Mouse (Mus musculus) MEL (cell line): Measurements from ENCODE around the gene Tmem174. TPM values are rescaled to one million over a fixed set of nuclear protein-coding genes. Genes with fewer than 3 reads are reported as not detected.

Source experiments
- DNase-seq: peaks from one replicate; pipeline ENCODE4 v3.0.0; 2011; ENCODE audit warnings: low read depth, low spot score
- H3K27ac ChIP-seq: 2 replicates; pipeline ENCODE4 v1.5.1; 2012; ENCODE audit warnings: low read depth, mild to moderate bottlenecking, control low read depth, low read length, moderate library complexity; ENCODE audit not compliant: control insufficient read depth
- H3K27me3 ChIP-seq, 2 experiments: fragments of 150-350 bp in 1 of 2; sonication (generic) in 1 of 2; 2 replicates each; pipeline ENCODE4 v1.6.1; 2012; ENCODE audit warnings: low read length in 2 of 2, mild to moderate bottlenecking in 2 of 2, improper control_type of control experiment in 1 of 2, moderate library complexity in 1 of 2; ENCODE audit not compliant: insufficient read depth in 2 of 2, control insufficient read depth in 1 of 2
- H3K36me3 ChIP-seq, 2 experiments: 2 replicates each; pipeline ENCODE4 v1.6.1; 2012 to 2014; ENCODE audit warnings: low read length in 2 of 2, improper control_type of control experiment in 1 of 2, inconsistent platforms in 1 of 2, mild to moderate bottlenecking in 1 of 2; ENCODE audit not compliant: insufficient read depth in 2 of 2, control insufficient read depth in 1 of 2
- H3K4me1 ChIP-seq, 2 experiments: fragments of 150-350 bp in 1 of 2; sonication (generic) in 1 of 2; 2 replicates each; pipeline ENCODE4 v1.6.1; 2012; ENCODE audit warnings: low read length in 2 of 2, improper control_type of control experiment in 1 of 2, mild to moderate bottlenecking in 1 of 2; ENCODE audit not compliant: insufficient read depth in 2 of 2, control insufficient read depth in 1 of 2
- H3K4me3 ChIP-seq, 2 experiments: fragments of 150-350 bp in 1 of 2; sonication (generic) in 1 of 2; 2 replicates each; pipeline ENCODE4 v1.5.1; 2012; ENCODE audit warnings: low read depth in 2 of 2, low read length in 2 of 2, mild to moderate bottlenecking in 2 of 2, moderate library complexity in 2 of 2, control low read depth in 1 of 2, improper control_type of control experiment in 1 of 2; ENCODE audit not compliant: control insufficient read depth in 1 of 2, insufficient read depth in 1 of 2
- H3K79me2 ChIP-seq: 2 replicates; pipeline ENCODE4 v1.6.1; 2012; ENCODE audit warnings: mild to moderate bottlenecking, low read length, moderate library complexity; ENCODE audit not compliant: control insufficient read depth, poor library complexity, insufficient read depth
- H3K9ac ChIP-seq: 2 replicates; pipeline ENCODE4 v1.6.1; 2012; ENCODE audit warnings: low read depth, mild to moderate bottlenecking, control low read depth, low read length, moderate library complexity; ENCODE audit not compliant: control insufficient read depth, poor library complexity, severe bottlenecking
- H3K9me3 ChIP-seq: fragments of 150-350 bp; sonication (generic); replicated peaks from 2 replicates; pipeline ENCODE4 v1.6.1; 2012; ENCODE audit warnings: mild to moderate bottlenecking, low read length, improper control_type of control experiment, moderate library complexity; ENCODE audit not compliant: insufficient read depth
- ELF1 ChIP-seq: IDR thresholded peaks from 2 replicates; pipeline ENCODE4 v1.6.1; 2014; ENCODE audit warnings: low read depth, mild to moderate bottlenecking, inconsistent platforms, low read length, improper control_type of control experiment, moderate library complexity
- EP300 ChIP-seq, 2 experiments: IDR thresholded peaks; 2 replicates each; pipeline ENCODE4 v1.6.1; 2011; ENCODE audit warnings: improper control_type of control experiment in 2 of 2, low read length in 2 of 2, low read depth in 1 of 2, mild to moderate bottlenecking in 1 of 2
- ETS1 ChIP-seq: IDR thresholded peaks from 2 replicates; pipeline ENCODE4 v1.6.1; 2012; ENCODE audit warnings: low read depth, mild to moderate bottlenecking, inconsistent platforms, low read length, improper control_type of control experiment, moderate library complexity
- GABPA ChIP-seq: IDR thresholded peaks from 2 replicates; pipeline ENCODE4 v1.6.1; 2012; ENCODE audit warnings: low read depth, mild to moderate bottlenecking, inconsistent platforms, low read length, improper control_type of control experiment, moderate library complexity
- GATA1 ChIP-seq: IDR thresholded peaks from 2 replicates; pipeline ENCODE4 v1.6.1; 2011; ENCODE audit warnings: low read depth, low read length, improper control_type of control experiment
- HCFC1 ChIP-seq: IDR thresholded peaks from 2 replicates; pipeline ENCODE4 v1.6.1; 2012; ENCODE audit warnings: low read depth, mild to moderate bottlenecking, inconsistent platforms, low read length, improper control_type of control experiment, moderate library complexity
- JUND ChIP-seq: IDR thresholded peaks from 2 replicates; pipeline ENCODE4 v1.6.1; 2011; ENCODE audit warnings: low read depth, mild to moderate bottlenecking, improper control_type of control experiment, low read length
- MAFK ChIP-seq: IDR thresholded peaks from 2 replicates; pipeline ENCODE4 v1.6.1; 2011; ENCODE audit warnings: low read depth, mild to moderate bottlenecking, low read length, improper control_type of control experiment, borderline replicate concordance
- MAX ChIP-seq: IDR thresholded peaks from 2 replicates; pipeline ENCODE4 v1.6.1; 2011; ENCODE audit warnings: low read length, improper control_type of control experiment
- MEF2A ChIP-seq: IDR thresholded peaks from 2 replicates; pipeline ENCODE4 v1.6.1; 2014; ENCODE audit warnings: low read depth, mild to moderate bottlenecking, inconsistent platforms, low read length, improper control_type of control experiment; ENCODE audit not compliant: poor library complexity, insufficient replicate concordance, severe bottlenecking; ENCODE audit errors: extremely low read depth
- MXI1 ChIP-seq: IDR thresholded peaks from 2 replicates; pipeline ENCODE4 v1.6.1; 2011; ENCODE audit warnings: mild to moderate bottlenecking, low read depth, low read length, improper control_type of control experiment
- MYC ChIP-seq: IDR thresholded peaks from 2 replicates; pipeline ENCODE4 v1.6.1; 2011; ENCODE audit warnings: low read depth, mild to moderate bottlenecking, low read length, improper control_type of control experiment, moderate library complexity
- NELFE ChIP-seq: IDR thresholded peaks from 2 replicates; pipeline ENCODE4 v1.6.1; 2011; ENCODE audit warnings: low read depth, low read length, improper control_type of control experiment
- NRF1 ChIP-seq: IDR thresholded peaks from 2 replicates; pipeline ENCODE4 v1.6.1; 2014; ENCODE audit warnings: low read depth, mild to moderate bottlenecking, inconsistent platforms, low read length, improper control_type of control experiment, moderate library complexity; ENCODE audit not compliant: poor library complexity, insufficient read depth, severe bottlenecking
- POLR2A ChIP-seq, 2 experiments: IDR thresholded peaks; 2 replicates each; pipeline ENCODE4 v1.6.1; 2011 to 2012; ENCODE audit warnings: low read length in 2 of 2, mild to moderate bottlenecking in 2 of 2, control low read depth in 1 of 2, improper control_type of control experiment in 1 of 2, low read depth in 1 of 2, moderate library complexity in 1 of 2; ENCODE audit not compliant: control insufficient read depth in 1 of 2, insufficient read depth in 1 of 2, poor library complexity in 1 of 2
- POLR2AphosphoS2 ChIP-seq: IDR thresholded peaks from 2 replicates; pipeline ENCODE4 v1.6.1; 2011; ENCODE audit warnings: low read length, improper control_type of control experiment
- RCOR1 ChIP-seq: IDR thresholded peaks from 2 replicates; pipeline ENCODE4 v1.6.1; 2012; ENCODE audit warnings: low read depth, mild to moderate bottlenecking, inconsistent platforms, low read length, improper control_type of control experiment
- SMC3 ChIP-seq: IDR thresholded peaks from 2 replicates; pipeline ENCODE4 v1.6.1; 2011; ENCODE audit warnings: low read depth, low read length, improper control_type of control experiment
- TBP ChIP-seq: IDR thresholded peaks from 2 replicates; pipeline ENCODE4 v1.8.0; 2011; ENCODE audit warnings: low read depth, low read length, improper control_type of control experiment
- TCF12 ChIP-seq: IDR thresholded peaks from 2 replicates; pipeline ENCODE4 v1.6.1; 2014; ENCODE audit warnings: low read depth, mild to moderate bottlenecking, inconsistent platforms, low read length, improper control_type of control experiment, moderate library complexity
- UBTF ChIP-seq: IDR thresholded peaks from 2 replicates; pipeline ENCODE4 v1.6.1; 2012; ENCODE audit warnings: low read depth, mild to moderate bottlenecking, inconsistent platforms, low read length, improper control_type of control experiment, moderate library complexity, borderline replicate concordance; ENCODE audit not compliant: insufficient read depth
- ZNF384 ChIP-seq: IDR thresholded peaks from 2 replicates; pipeline ENCODE4 v1.6.1; 2012; ENCODE audit warnings: low read depth, mild to moderate bottlenecking, inconsistent platforms, low read length, improper control_type of control experiment
- polyA plus RNA-seq, 2 experiments: library from polyadenylated mRNA; stranded (reverse) in 1 of 2; unstranded in 1 of 2; fragments of >175 nt in 1 of 2; fragments of >200 nt in 1 of 2; gene quantifications; 2 replicates each; pipeline versions ENCODE4 v1.2.1 to v1.2.4; 2012; ENCODE audit warnings: low replicate concordance in 2 of 2, low read depth in 1 of 2; ENCODE audit not compliant: insufficient read length in 2 of 2, insufficient read depth in 1 of 2, missing spikeins in 1 of 2
- total RNA-seq: library from RNA; depleted of rRNA; stranded (reverse); fragments of 300-350 nt; gene quantifications from 2 replicates; pipeline ENCODE4 v1.2.3, GENCODE M21; 2012

Gene Tmem174
- total and polyA plus RNA-seq, 3 experiments, result not detected

DNA sequence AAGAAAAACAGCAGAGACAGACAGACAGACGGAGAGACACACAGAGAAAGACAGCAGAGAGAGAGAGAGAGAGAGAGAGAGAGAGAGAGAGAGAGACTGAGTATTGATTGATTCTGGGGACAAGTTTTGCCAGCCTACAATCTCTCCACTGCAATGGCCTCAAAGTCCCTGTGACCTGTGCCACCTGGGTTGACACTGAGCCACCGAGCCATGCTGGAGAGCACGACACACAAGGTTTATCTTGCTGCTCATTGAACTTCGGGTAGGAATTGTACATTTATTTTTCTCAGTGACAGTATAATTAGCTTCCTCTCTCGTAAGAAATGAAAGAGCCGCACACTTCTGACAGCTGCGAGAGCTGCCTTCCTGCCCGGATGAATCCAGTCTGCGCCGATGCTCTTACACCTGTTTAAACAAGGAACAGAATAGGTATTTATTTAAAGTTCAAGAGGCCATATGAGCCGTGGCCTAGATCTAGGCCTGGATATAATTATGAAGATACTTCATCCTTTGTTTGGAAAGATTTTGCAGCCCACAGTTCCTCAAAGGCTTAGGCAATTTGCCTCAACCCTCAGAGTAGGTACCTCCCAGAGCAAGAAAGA lies 43.2 kb downstream of the Tmem174 start:
- Histone ChIP-seq H3K4me3 (no peak overlapping the region), H3K36me3 (no peaks in the 10 kb centered on the region), H3K9ac (no peak overlapping the region), H3K27me3 (no peaks in the 10 kb centered on the region)
- no peak for DNase-seq
- TF ChIP-seq ZNF384 (no peak), GABPA (no peak), TCF12 (no peak), MAX (no peak), NELFE (no peak), POLR2A (IDR thresholded peaks at IDR 0.05; ENCODE audit: control insufficient read depth in 1 of 2, insufficient read depth in 1 of 2, low read depth in 1 of 2, low read length in 2 of 2, poor library complexity in 1 of 2) (no peak), TBP (no peak), MYC (no peak), EP300 (IDR thresholded peaks at IDR 0.05; ENCODE audit: low read depth in 1 of 2, low read length in 2 of 2) (no peak)
- TF ChIP-seq, all 39 proteins: peak for 0
- no peaks in the 10 kb centered on the region for H3K4me1 ChIP-seq
- H3K9me3 ChIP-seq, result no peaks in the 10 kb centered on the region
- H3K27ac ChIP-seq, result no peak overlapping the region
- H3K79me2 ChIP-seq, result no peaks in the 10 kb centered on the region

GRCm38 (mm10) chr13:98591406-98591805 lies 45.8 kb downstream of the Tmem174 start:
- no peaks in the 10 kb centered on the region; a peak in 1 of 4 replicates for H3K27me3 ChIP-seq
- TF ChIP-seq NRF1 (no peak), MAFK (no peak), JUND (no peak), RCOR1 (no peak)

DNA sequence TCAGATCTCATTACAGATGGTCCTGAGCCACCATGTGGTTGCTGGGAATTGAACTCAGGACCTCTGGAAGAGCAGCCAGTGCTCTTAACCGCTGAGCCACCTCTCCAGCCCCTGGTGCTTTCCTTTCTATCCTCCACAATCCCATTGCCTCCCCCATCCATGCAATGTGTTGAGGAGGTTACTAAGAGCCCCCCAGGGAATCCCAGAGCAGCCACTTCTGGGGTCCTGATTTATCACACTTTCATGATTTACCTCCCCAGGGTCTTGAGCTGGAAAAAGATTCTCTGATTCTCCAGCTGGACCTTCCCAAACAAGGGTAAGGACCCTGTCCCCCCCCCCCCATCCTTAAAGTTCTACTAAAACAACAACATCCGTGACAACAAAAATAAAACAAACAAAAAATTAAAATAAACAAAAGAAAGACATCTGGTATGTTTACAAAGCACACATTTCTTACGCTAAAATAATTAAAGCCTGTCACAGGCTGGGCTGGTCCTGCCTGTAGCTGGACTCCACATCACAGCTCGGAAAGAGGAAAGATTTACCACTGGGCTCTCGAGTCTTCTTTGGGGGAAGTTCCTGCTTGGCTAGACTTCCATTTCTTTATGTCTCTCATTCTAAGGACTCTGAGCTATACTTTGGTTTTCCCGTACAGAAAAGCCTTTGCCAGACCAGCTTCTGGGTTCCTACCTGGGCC lies 46.4 kb downstream of the Tmem174 start:
- H3K27me3 ChIP-seq, result no peaks in the 10 kb centered on the region; a peak in 1 of 4 replicates
- no peak overlapping the region for H3K4me3 ChIP-seq
- no peaks in the 10 kb centered on the region for H3K79me2 ChIP-seq
- no peak overlapping the region for H3K9ac ChIP-seq
- H3K27ac ChIP-seq, result no peak overlapping the region
- no peak for TF ChIP-seq MEF2A
- no peak for TF ChIP-seq HCFC1
- TF ChIP-seq MAX, result no peak
- no peak for TF ChIP-seq TCF12
- no peak for TF ChIP-seq POLR2AphosphoS2
- no peak for TF ChIP-seq ZNF384
- no peak for TF ChIP-seq MYC
- no peak for TF ChIP-seq UBTF
- no peak for TF ChIP-seq SMC3
- TF ChIP-seq GABPA, result no peak
- no peak for TF ChIP-seq GATA1
- no peak for TF ChIP-seq ETS1
- TF ChIP-seq RCOR1, result no peak
- no peak for TF ChIP-seq ELF1
- TF ChIP-seq MXI1, result no peak
- no peaks in the 10 kb centered on the region for H3K9me3 ChIP-seq
- no peak for DNase-seq
- H3K36me3 ChIP-seq, result no peaks in the 10 kb centered on the region
- H3K4me1 ChIP-seq, result no peaks in the 10 kb centered on the region

More at GRCm38 (mm10) chr13:98591406-98591805, 45.8 kb downstream of the Tmem174 start:
- DNase-seq, result no peak
- H3K4me3 ChIP-seq, result no peak overlapping the region
- H3K79me2 ChIP-seq, result no peaks in the 10 kb centered on the region
- H3K4me1 ChIP-seq, result no peaks in the 10 kb centered on the region
- H3K9ac ChIP-seq, result no peak overlapping the region
- H3K27ac ChIP-seq, result no peak overlapping the region
- H3K36me3 ChIP-seq, result no peaks in the 10 kb centered on the region
- H3K9me3 ChIP-seq, result no peaks in the 10 kb centered on the region
